Mouse (Mus musculus) effector memory CD4-positive, alpha-beta T cell, adult 7 months (primary cell): ENCODE results near the gene Smyd3. TPM values are rescaled to one million over a fixed set of nuclear protein-coding genes. Genes with fewer than 3 reads are reported as not detected.

Experiments used
- polyA plus RNA-seq: library from polyadenylated mRNA; unstranded; fragments of 100-300 nt; shearing (Covaris generic); gene quantifications from one replicate; pipeline ENCODE4 v1.2.1, GENCODE M21; 2017

The Smyd3 gene
- 49.4 TPM for polyA plus RNA-seq

GRCm38 (mm10) chr1:179517713-179518465 lies at the start of gene Smyd3:
Gene Smyd3, minus strand, starts transcription at chr1:179518041.

DNA sequence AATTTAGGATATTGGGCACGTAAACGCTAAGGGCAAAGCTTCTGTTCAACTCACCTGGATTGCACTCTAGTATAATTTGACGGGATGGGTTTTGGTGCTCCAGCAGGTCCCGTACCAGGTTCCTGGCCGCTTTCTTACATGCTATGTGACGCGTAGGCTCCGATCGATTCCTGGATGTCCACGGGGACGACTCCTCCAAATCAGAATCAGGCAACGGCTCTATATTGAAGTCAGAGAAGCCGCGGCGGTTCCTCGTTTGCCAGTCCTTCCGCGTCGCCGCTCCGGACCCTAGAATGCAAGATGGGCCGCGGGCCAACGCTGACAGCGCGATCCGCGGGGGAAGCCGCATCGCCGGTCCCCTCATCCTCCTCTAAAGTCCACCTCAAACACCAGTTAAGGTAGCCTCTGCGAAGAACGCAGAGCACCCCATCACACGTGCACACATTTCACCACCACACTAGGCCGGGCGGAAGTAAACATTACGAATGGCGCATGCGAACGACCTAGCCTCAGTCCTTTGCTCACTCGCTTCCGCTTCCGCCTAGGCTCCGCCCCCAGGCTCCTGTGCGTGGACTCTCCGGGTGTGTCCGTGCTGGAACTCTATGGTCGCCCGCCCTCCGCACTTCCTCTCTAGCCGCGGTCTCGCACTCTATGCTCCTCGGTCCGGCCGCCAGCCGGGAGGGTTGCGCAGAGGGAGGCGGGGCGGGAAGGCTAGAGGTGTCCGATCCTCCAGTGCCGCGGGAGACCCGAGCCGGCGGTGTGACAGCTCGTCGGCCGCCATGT lies 28.1 kb upstream of the Smyd3 start, which contains the start of the genes Tfb2m and Cnst:
Tfb2m (minus strand) TSS at position 500 of the 783 bp plus-strand sequence.
Cnst (plus strand) TSS at position 603 of the 783 bp plus-strand sequence.

Other genes starting within 250 kb of the Smyd3 start
- 49.0 TPM for gene Tfb2m, start 28.2 kb upstream of the Smyd3 start, polyA plus RNA-seq
- gene Cnst, start 28.3 kb upstream of the Smyd3 start, polyA plus RNA-seq: 39.0 TPM
- 1.2 TPM for gene Sccpdh, start 150.2 kb upstream of the Smyd3 start, polyA plus RNA-seq
- gene Kif28, start 227.2 kb upstream of the Smyd3 start, polyA plus RNA-seq: 0.15 TPM